Mouse (Mus musculus): ENCODE measurements around the gene Tas2r144.

DNA sequence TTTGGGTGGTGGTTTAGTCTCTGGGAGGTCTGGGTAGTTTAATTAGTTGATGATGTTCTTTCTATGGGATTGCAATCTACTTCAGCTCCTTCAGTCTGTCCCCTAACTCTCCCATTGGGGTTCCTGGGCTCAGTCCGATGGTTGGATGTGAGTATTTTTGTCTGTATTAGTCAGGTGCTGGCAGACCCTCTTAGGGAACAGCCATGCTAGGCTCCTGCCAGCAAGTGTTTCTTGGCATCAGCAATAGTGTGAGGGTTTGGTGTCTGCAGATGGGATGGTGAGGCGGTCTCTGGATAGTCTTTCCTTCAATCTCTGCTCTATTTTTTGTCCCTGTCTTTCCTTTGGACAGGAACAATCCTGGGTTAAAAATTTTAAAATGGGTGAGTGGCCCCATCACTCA is 38.0 kb downstream of the Tas2r144 start:
- TF ChIP-seq CTCF (IDR thresholded peaks at IDR 0.05; ENCODE audit: low read depth) (no peak), EP300 (IDR thresholded peaks at IDR 0.05; ENCODE audit: low read depth) (no peak)

Measured in heart, postnatal 0 days (tissue).